Mouse (Mus musculus) bone marrow, adult 2 months (tissue): ENCODE data around the gene Slk.

Experiments
- CTCF ChIP-seq: fragments of 200-500 bp; IDR thresholded peaks from 2 replicates; pipeline ENCODE4 v1.5.1; 2011; ENCODE audit warnings: low read length, control low read depth; ENCODE audit not compliant: control insufficient read depth, insufficient read depth
- POLR2A ChIP-seq: fragments of 200-500 bp; IDR thresholded peaks from 2 replicates; pipeline ENCODE4 v1.6.1; 2011; ENCODE audit warnings: low read depth, mild to moderate bottlenecking, control low read depth, low read length, borderline replicate concordance; ENCODE audit not compliant: control insufficient read depth

DNA sequence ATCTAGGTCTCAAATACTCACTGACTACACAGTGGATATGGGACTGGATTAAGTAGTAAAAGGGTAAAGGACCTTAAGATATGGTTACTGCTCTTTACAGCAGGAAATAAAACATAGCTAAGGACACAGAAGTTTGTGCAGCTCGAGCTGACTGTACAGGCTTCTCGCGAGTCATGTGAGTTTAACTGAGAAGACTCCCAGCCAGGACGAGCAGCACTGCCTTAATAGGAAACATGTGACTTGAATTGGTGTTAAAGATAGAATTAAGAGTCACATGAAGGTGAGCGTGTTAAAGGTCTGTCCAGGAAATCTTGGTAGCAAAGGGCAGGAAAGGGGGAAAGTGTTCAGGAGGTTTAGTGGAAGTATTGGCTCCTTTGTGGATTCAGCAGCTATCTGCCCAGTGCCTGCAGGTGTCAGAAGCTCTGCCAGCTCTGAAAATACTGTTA is 17.5 kb upstream of the Slk start:
- TF ChIP-seq POLR2A (no peak), CTCF (no peak)
